Mouse (Mus musculus): ENCODE measurements at regions not wholly inside any gene's neighbourhood (a gene's known extent, or its start where the extent isn't known, plus 50 kb on each side); places are given as distances from the start of the nearest gene placed in this dataset.

- no peak overlapping the region for H3K27ac ChIP-seq (ENCODE audit: control insufficient read depth, insufficient read depth, low read depth, low read length)
- H3K36me3 ChIP-seq (ENCODE audit: control insufficient read depth, insufficient read depth, low read length), result no peaks in the 10 kb centered on the region
- no peaks in the 10 kb centered on the region for H3K4me1 ChIP-seq (ENCODE audit: control insufficient read depth, insufficient read depth, low read length)
- TF ChIP-seq CTCF (IDR thresholded peaks at IDR 0.05; ENCODE audit: control insufficient read depth, insufficient read depth, insufficient replicate concordance, low read depth, low read length) (no peak), POLR2A (IDR thresholded peaks at IDR 0.05; ENCODE audit: control insufficient read depth, low read depth, low read length) (no peak)
- no peak overlapping the region for H3K4me3 ChIP-seq (ENCODE audit: control insufficient read depth, low read depth, low read length)
- H3K27me3 ChIP-seq (ENCODE audit: control insufficient read depth, insufficient read depth, low read length), result no peaks in the 10 kb centered on the region
These were observed 288.8 kb upstream of the Tyrp1 start for GRCm38 (mm10) chr4:80545086-80545485.

DNA sequence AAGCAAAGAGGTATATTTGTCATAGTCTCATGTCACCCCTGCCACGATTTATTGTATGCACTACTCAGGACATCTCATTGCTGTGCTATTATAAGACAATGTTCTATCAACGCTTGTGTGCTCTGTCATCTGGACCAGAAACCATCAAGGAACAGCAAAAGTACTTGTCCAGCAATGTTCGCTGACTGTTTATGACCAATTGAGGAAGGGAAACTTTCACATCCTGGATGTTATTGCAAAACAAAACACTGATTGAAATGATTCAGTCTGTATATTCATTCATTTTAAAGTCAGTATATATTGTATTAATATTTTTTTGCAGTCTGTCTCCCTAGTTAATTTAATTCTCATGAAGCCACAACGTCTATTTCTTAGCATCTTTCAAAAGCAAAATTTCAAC lies 244.5 kb upstream of the Tyrp1 start:
- no peak overlapping the region for H3K27ac ChIP-seq (ENCODE audit: control insufficient read depth, insufficient read depth, low read depth, low read length)
- TF ChIP-seq CTCF (IDR thresholded peaks at IDR 0.05; ENCODE audit: control insufficient read depth, insufficient read depth, insufficient replicate concordance, low read depth, low read length) (no peak), POLR2A (IDR thresholded peaks at IDR 0.05; ENCODE audit: control insufficient read depth, low read depth, low read length) (no peak)
- H3K4me3 ChIP-seq (ENCODE audit: control insufficient read depth, low read depth, low read length), result no peak overlapping the region
- H3K4me1 ChIP-seq (ENCODE audit: control insufficient read depth, insufficient read depth, low read length), result no peaks in the 10 kb centered on the region
- H3K27me3 ChIP-seq (ENCODE audit: control insufficient read depth, insufficient read depth, low read length), result no peaks in the 10 kb centered on the region
- H3K36me3 ChIP-seq (ENCODE audit: control insufficient read depth, insufficient read depth, low read length), result no peaks in the 10 kb centered on the region

GRCm38 (mm10) chr4:80628271-80628670 lies 205.7 kb upstream of the Tyrp1 start:
- no peak overlapping the region for H3K4me3 ChIP-seq (ENCODE audit: control insufficient read depth, low read depth, low read length)
- H3K4me1 ChIP-seq (ENCODE audit: control insufficient read depth, insufficient read depth, low read length), result no peaks in the 10 kb centered on the region
- no peak overlapping the region for H3K27ac ChIP-seq (ENCODE audit: control insufficient read depth, insufficient read depth, low read depth, low read length)
- no peaks in the 10 kb centered on the region for H3K27me3 ChIP-seq (ENCODE audit: control insufficient read depth, insufficient read depth, low read length)
- no peaks in the 10 kb centered on the region for H3K36me3 ChIP-seq (ENCODE audit: control insufficient read depth, insufficient read depth, low read length)
- no peak for TF ChIP-seq POLR2A (IDR thresholded peaks at IDR 0.05; ENCODE audit: control insufficient read depth, low read depth, low read length)
- no peak for TF ChIP-seq CTCF (IDR thresholded peaks at IDR 0.05; ENCODE audit: control insufficient read depth, insufficient read depth, insufficient replicate concordance, low read depth, low read length)

GRCm38 (mm10) chr4:80629251-80629650 lies 204.7 kb upstream of the Tyrp1 start:
- TF ChIP-seq CTCF (IDR thresholded peaks at IDR 0.05; ENCODE audit: control insufficient read depth, insufficient read depth, insufficient replicate concordance, low read depth, low read length), result no peak
- no peak for TF ChIP-seq POLR2A (IDR thresholded peaks at IDR 0.05; ENCODE audit: control insufficient read depth, low read depth, low read length)

GRCm38 (mm10) chr4:80630260-80630659 lies 203.7 kb upstream of the Tyrp1 start:
- TF ChIP-seq POLR2A (IDR thresholded peaks at IDR 0.05; ENCODE audit: control insufficient read depth, low read depth, low read length) (no peak), CTCF (IDR thresholded peaks at IDR 0.05; ENCODE audit: control insufficient read depth, insufficient read depth, insufficient replicate concordance, low read depth, low read length) (no peak)
- no peaks in the 10 kb centered on the region for H3K4me1 ChIP-seq (ENCODE audit: control insufficient read depth, insufficient read depth, low read length)
- no peak overlapping the region for H3K4me3 ChIP-seq (ENCODE audit: control insufficient read depth, low read depth, low read length)
- H3K27me3 ChIP-seq (ENCODE audit: control insufficient read depth, insufficient read depth, low read length), result no peaks in the 10 kb centered on the region
- H3K36me3 ChIP-seq (ENCODE audit: control insufficient read depth, insufficient read depth, low read length), result no peaks in the 10 kb centered on the region
- H3K27ac ChIP-seq (ENCODE audit: control insufficient read depth, insufficient read depth, low read depth, low read length), result no peak overlapping the region

More at GRCm38 (mm10) chr4:80629251-80629650, 204.7 kb upstream of the Tyrp1 start:
- H3K4me1 ChIP-seq (ENCODE audit: control insufficient read depth, insufficient read depth, low read length), result no peaks in the 10 kb centered on the region
- no peak overlapping the region for H3K4me3 ChIP-seq (ENCODE audit: control insufficient read depth, low read depth, low read length)
- no peak overlapping the region for H3K27ac ChIP-seq (ENCODE audit: control insufficient read depth, insufficient read depth, low read depth, low read length)
- no peaks in the 10 kb centered on the region for H3K27me3 ChIP-seq (ENCODE audit: control insufficient read depth, insufficient read depth, low read length)
- no peaks in the 10 kb centered on the region for H3K36me3 ChIP-seq (ENCODE audit: control insufficient read depth, insufficient read depth, low read length)

DNA sequence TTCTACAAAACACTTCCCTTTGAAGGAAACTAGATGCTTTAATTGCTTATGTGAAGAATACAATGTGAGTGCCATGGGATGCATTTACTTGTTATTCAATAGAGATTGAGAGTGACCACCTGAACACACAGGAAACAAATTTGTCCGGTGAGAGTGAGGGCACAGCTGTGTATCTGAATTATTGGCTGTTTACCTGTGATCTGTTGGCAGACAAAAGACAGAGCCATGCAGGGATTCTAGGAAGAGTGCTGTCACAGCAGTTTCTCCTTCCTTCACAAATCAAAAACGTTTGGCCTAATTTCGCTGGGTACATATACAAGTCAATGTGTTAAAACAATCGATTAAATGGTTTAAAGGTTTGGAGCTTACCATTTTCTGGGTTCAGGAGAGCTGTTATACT lies 202.9 kb upstream of the Tyrp1 start:
- Histone ChIP-seq H3K27me3 (ENCODE audit: control insufficient read depth, insufficient read depth, low read length) (no peaks in the 10 kb centered on the region), H3K4me1 (ENCODE audit: control insufficient read depth, insufficient read depth, low read length) (no peaks in the 10 kb centered on the region), H3K4me3 (ENCODE audit: control insufficient read depth, low read depth, low read length) (no peak overlapping the region), H3K36me3 (ENCODE audit: control insufficient read depth, insufficient read depth, low read length) (no peaks in the 10 kb centered on the region), H3K27ac (ENCODE audit: control insufficient read depth, insufficient read depth, low read depth, low read length) (no peak overlapping the region)
- TF ChIP-seq POLR2A (IDR thresholded peaks at IDR 0.05; ENCODE audit: control insufficient read depth, low read depth, low read length), result no peak
- TF ChIP-seq CTCF (IDR thresholded peaks at IDR 0.05; ENCODE audit: control insufficient read depth, insufficient read depth, insufficient replicate concordance, low read depth, low read length), result no peak

GRCm38 (mm10) chr4:80631441-80631840 lies 202.5 kb upstream of the Tyrp1 start:
- no peaks in the 10 kb centered on the region for H3K4me1 ChIP-seq (ENCODE audit: control insufficient read depth, insufficient read depth, low read length)
- H3K27ac ChIP-seq (ENCODE audit: control insufficient read depth, insufficient read depth, low read depth, low read length), result no peak overlapping the region
- H3K27me3 ChIP-seq (ENCODE audit: control insufficient read depth, insufficient read depth, low read length), result no peaks in the 10 kb centered on the region
- no peak for TF ChIP-seq POLR2A (IDR thresholded peaks at IDR 0.05; ENCODE audit: control insufficient read depth, low read depth, low read length)
- no peak for TF ChIP-seq CTCF (IDR thresholded peaks at IDR 0.05; ENCODE audit: control insufficient read depth, insufficient read depth, insufficient replicate concordance, low read depth, low read length)
- no peak overlapping the region for H3K4me3 ChIP-seq (ENCODE audit: control insufficient read depth, low read depth, low read length)
- H3K36me3 ChIP-seq (ENCODE audit: control insufficient read depth, insufficient read depth, low read length), result no peaks in the 10 kb centered on the region

DNA sequence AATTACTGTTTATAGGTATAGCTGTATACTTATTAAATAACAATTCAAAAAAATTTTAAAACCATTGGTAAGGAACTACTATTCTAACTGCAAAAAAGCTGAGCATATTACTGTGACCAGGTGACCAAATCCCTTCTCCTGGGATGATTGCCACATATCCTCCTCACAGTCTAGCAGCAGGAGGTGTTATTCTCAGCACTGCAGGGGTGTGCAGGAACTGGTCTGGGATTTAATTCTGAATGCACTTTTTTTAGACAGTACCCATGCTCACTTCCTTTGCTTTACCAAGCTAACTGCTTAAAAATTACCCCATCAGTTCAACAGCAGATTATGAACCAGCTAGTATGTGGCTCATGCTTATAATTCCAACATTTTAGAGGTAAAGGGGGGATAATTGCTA lies 195.5 kb upstream of the Tyrp1 start:
- Histone ChIP-seq H3K4me3 (ENCODE audit: control insufficient read depth, low read depth, low read length) (no peak overlapping the region), H3K4me1 (ENCODE audit: control insufficient read depth, insufficient read depth, low read length) (no peaks in the 10 kb centered on the region), H3K36me3 (ENCODE audit: control insufficient read depth, insufficient read depth, low read length) (no peaks in the 10 kb centered on the region), H3K27me3 (ENCODE audit: control insufficient read depth, insufficient read depth, low read length) (no peaks in the 10 kb centered on the region), H3K27ac (ENCODE audit: control insufficient read depth, insufficient read depth, low read depth, low read length) (no peak overlapping the region)
- no peak for TF ChIP-seq POLR2A (IDR thresholded peaks at IDR 0.05; ENCODE audit: control insufficient read depth, low read depth, low read length)
- no peak for TF ChIP-seq CTCF (IDR thresholded peaks at IDR 0.05; ENCODE audit: control insufficient read depth, insufficient read depth, insufficient replicate concordance, low read depth, low read length)
